ENCODE assay signal across 8 mouse cellular contexts in genomic region chr11:104581446-104582307, GRCm38 (mm10). TPM values are rescaled to one million over a fixed set of nuclear protein-coding genes. Genes with fewer than 3 reads are reported as not detected.
DNase-seq lines count a peak whose midpoint lies in the region; ATAC-seq lines count a peak whose summit lies in the region.

No protein-coding gene starts in this region.

- peak overlapping the region; percentile 33; the same call in 1 of the 2 replicates for H3K27ac ChIP-seq in heart, embryonic 10.5 days
- no peak overlapping the region for H3K27ac ChIP-seq in intestine, embryonic 15.5 days

- no peaks in the 10 kb centered on the region for H3K27me3 ChIP-seq in heart, embryonic 10.5 days (ENCODE audit: insufficient read depth, poor library complexity, severe bottlenecking)
- no peaks in the 10 kb centered on the region for H3K27me3 ChIP-seq in intestine, embryonic 15.5 days (replicated peaks)

- H3K4me3 ChIP-seq in heart, embryonic 10.5 days, result peak overlapping the region; percentile 28
- H3K4me3 ChIP-seq in intestine, embryonic 15.5 days (replicated peaks), result 0 out of 2 replicates have a peak overlapping the region, but pooled peaks have one; percentile 3

- no peaks in the 10 kb centered on the region for H3K9me3 ChIP-seq in heart, embryonic 10.5 days
- H3K9me3 ChIP-seq in intestine, embryonic 15.5 days, result no peaks in the 10 kb centered on the region

- ATAC-seq in intestine, embryonic 15.5 days, result no peak

- H3K4me1 ChIP-seq in heart, embryonic 10.5 days, result peaks cover 48% of the 10 kb centered on the region
- peaks cover 3% of the 10 kb centered on the region; the same call in 1 of the 2 replicates for H3K4me1 ChIP-seq in intestine, embryonic 15.5 days (replicated peaks)

- DNase-seq in heart, embryonic 10.5 days (ENCODE audit: low spot score), result no peak
- DNase-seq in heart, adult 8-10 months (ENCODE audit: low spot score), result no peak
- peak; percentile 21 to 54 for DNase-seq in CD8-positive naive resting alpha-beta T cell, adult 2 months (ENCODE audit: low read depth in 2 of 2, low spot score in 2 of 2)
- DNase-seq in natural killer cell, adult 2 months (ENCODE audit: low spot score in 2 of 2), result peak; percentile 59 to 68
- DNase-seq in frontal cortex, postnatal 10 days (ENCODE audit: low spot score in 2 of 2), result no peak
- DNase-seq in cerebellum, postnatal 10 days, result no peak
- DNase-seq in right cerebral cortex, postnatal 36 days (ENCODE audit: low spot score in 2 of 2), result no peak

- 61% methylated on average over 18 of the region's 18 CpGs for WGBS in heart, embryonic 10.5 days
- 40% methylated on average over 18 of the region's 18 CpGs for WGBS in intestine, embryonic 15.5 days

- peak overlapping the region; percentile 15 for H3K4me2 ChIP-seq in intestine, embryonic 15.5 days (replicated peaks)

- peaks cover 80% of the 10 kb centered on the region for H3K36me3 ChIP-seq in heart, embryonic 10.5 days
- H3K36me3 ChIP-seq in intestine, embryonic 15.5 days, result no peaks in the 10 kb centered on the region

- H3K9ac ChIP-seq in intestine, embryonic 15.5 days, result no peak overlapping the region

RNA-seq across cellular contexts. Expression of gene Itgb3, which starts 26.1 kb away (rescaled TPM):
- 9.1 and 9.9 TPM in 2 replicates for polyA plus RNA-seq in heart, embryonic 10.5 days (2016; fragmentation: Nextera tagmentation; extraction: Ambion mirVana)
- 1 to 10 TPM; 2.2 to 4.1 (median 2.9) TPM for total RNA-seq in heart, adult 8-10 months (2022)
- 5.0 and 5.5 TPM in 2 replicates for polyA plus RNA-seq in intestine, embryonic 15.5 days (2015; fragmentation: Nextera tagmentation; extraction: Ambion mirVana)

RNA-seq across cellular contexts. Expression of gene Myl4, which starts 31.2 kb away (rescaled TPM):
- polyA plus RNA-seq in heart, embryonic 10.5 days (2016; fragmentation: Nextera tagmentation; extraction: Ambion mirVana), result 1,777 and 2,791 TPM in 2 replicates
- total RNA-seq in heart, adult 8-10 months (2022), result 100 to 1,000 TPM; 630 to 827 (median 696) TPM
- 4.3 and 6.4 TPM in 2 replicates for polyA plus RNA-seq in intestine, embryonic 15.5 days (2015; fragmentation: Nextera tagmentation; extraction: Ambion mirVana)

RNA-seq across cellular contexts. Expression of gene Cdc27, which starts 31.3 kb away (rescaled TPM):
- polyA plus RNA-seq in heart, embryonic 10.5 days (2016; fragmentation: Nextera tagmentation; extraction: Ambion mirVana), result 39.0 and 39.8 TPM in 2 replicates
- total RNA-seq in heart, adult 8-10 months (2022), result 10 to 100 TPM; 24.6 to 33.6 (median 30.5) TPM
- polyA plus RNA-seq in intestine, embryonic 15.5 days (2015; fragmentation: Nextera tagmentation; extraction: Ambion mirVana), result 31.2 and 33.8 TPM in 2 replicates

Comparison
In these comparisons a context has a peak if more than half of its experiments do, and no peak if none do; other contexts are left out.
1. DNase-seq: peak in CD8-positive naive resting alpha-beta T cell, adult 2 months (2 of 2) and natural killer cell, adult 2 months (2 of 2); none in heart, embryonic 10.5 days (single experiment), heart, adult 8-10 months (single experiment), frontal cortex, postnatal 10 days (0 of 2), cerebellum, postnatal 10 days (0 of 2) and right cerebral cortex, postnatal 36 days (0 of 2).
2. RNA of gene Myl4, which starts 31.2 kb away (polyA plus RNA-seq): 1,777 to 2,791 TPM in heart, embryonic 10.5 days; 4.3 to 6.4 TPM in intestine, embryonic 15.5 days; every median in the first group is over 100 times any median in the second.